Mouse (Mus musculus) heart, adult 9 months (tissue): ENCODE data around the gene Abca9.

Experiments used
- DNase-seq, 2 experiments: peaks; one replicate each; pipeline ENCODE4 v3.0.0; 2022; ENCODE audit warnings: low spot score in 2 of 2

Abca9 gene

GRCm38 (mm10) chr11:110061032-110061431 is 107.0 kb downstream of the Abca9 start:
- DNase-seq: peak; percentile 6 to 18

GRCm38 (mm10) chr11:110060127-110060526 is 107.9 kb downstream of the Abca9 start:
- no peak for DNase-seq

GRCm38 (mm10) chr11:110053681-110054080 is 114.3 kb downstream of the Abca9 start:
- DNase-seq: no peak
